24 mouse cellular contexts compared by ENCODE assay signal in genomic region chr1:80045141-80045540, GRCm38 (mm10).
DNase-seq lines count a peak whose midpoint lies in the region; ATAC-seq and TF ChIP-seq lines count a peak whose summit lies in the region.
"Had no signal": no experiment of that assay in that cellular context is flagged by ENCODE, and none has a peak within 500 bp of the region (broad histone marks: within the 10 kb centered on the region; RNA-seq: fewer than 3 reads in every experiment).

No protein-coding gene starts in this region.

- no peak overlapping the region for H3K9ac ChIP-seq in kidney, postnatal 0 days (ENCODE audit: low read depth, low read length)
- H3K9ac ChIP-seq: embryonic facial prominence, embryonic 12.5 days; forebrain, embryonic 13.5 days; forebrain, embryonic 15.5 days had no signal

- no peak overlapping the region for H3K4me2 ChIP-seq in kidney, postnatal 0 days (ENCODE audit: low read length)
- H3K4me2 ChIP-seq: embryonic facial prominence, embryonic 12.5 days; forebrain, embryonic 13.5 days; forebrain, embryonic 15.5 days had no signal

- WGBS in heart, embryonic 10.5 days: 85% methylated on average over 10 of the region's 10 CpGs
- 80% methylated on average over 10 of the region's 10 CpGs for whole genome bisulfite sequencing in kidney, postnatal 0 days

- DNase-seq in gastrocnemius, adult 18-20 months (ENCODE audit: low spot score): peak; percentile 22
- no peak for DNase-seq in gastrocnemius, postnatal 25 days
- DNase-seq in heart, adult 8-10 months (ENCODE audit: low spot score): peak; percentile 33
- no peak for DNase-seq in heart, embryonic 10.5 days (ENCODE audit: low spot score)
- peak; percentile 19 for DNase-seq in kidney, postnatal 0 days (ENCODE audit: low spot score)
- no peak for DNase-seq in kidney, adult 8-10 months
- DNase-seq: adrenal gland, adult 8-10 months; adrenal gland, postnatal 14 days; adrenal gland, postnatal 36 days; B cell, adult 2 months; cerebellum, adult 11-12 months; cerebellum, adult 2 months; cerebellum, adult 9-10 months; cerebellum, postnatal 10 days; cerebellum, postnatal 25 days had no signal

- H3K27ac ChIP-seq in heart, embryonic 10.5 days: no peak overlapping the region
- H3K27ac ChIP-seq in kidney, postnatal 0 days: no peak overlapping the region
- H3K27ac ChIP-seq: embryonic facial prominence, embryonic 10.5 days; embryonic facial prominence, embryonic 12.5 days; forebrain, embryonic 13.5 days; forebrain, embryonic 15.5 days had no signal

- TF ChIP-seq CTCF in kidney, postnatal 0 days (IDR thresholded peaks at IDR 0.05; ENCODE audit: low read depth): no peak

- H3K27me3 ChIP-seq in heart, embryonic 10.5 days (ENCODE audit: insufficient read depth, poor library complexity, severe bottlenecking): no peaks in the 10 kb centered on the region
- no peaks in the 10 kb centered on the region for H3K27me3 ChIP-seq in kidney, postnatal 0 days (ENCODE audit: insufficient read depth, low read length)
- H3K27me3 ChIP-seq: CH12.LX; embryonic facial prominence, embryonic 12.5 days; forebrain, embryonic 13.5 days; forebrain, embryonic 15.5 days had no signal

- no peak overlapping the region for H3K4me3 ChIP-seq in heart, embryonic 10.5 days
- H3K4me3 ChIP-seq in kidney, postnatal 0 days (replicated peaks; ENCODE audit: low read depth, low read length): no peak overlapping the region
- H3K4me3 ChIP-seq: embryonic facial prominence, embryonic 10.5 days; embryonic facial prominence, embryonic 12.5 days; forebrain, embryonic 13.5 days; forebrain, embryonic 15.5 days had no signal

- no peaks in the 10 kb centered on the region for H3K36me3 ChIP-seq in heart, embryonic 10.5 days
- H3K36me3 ChIP-seq in kidney, postnatal 0 days (ENCODE audit: insufficient read depth, low read length): no peaks in the 10 kb centered on the region
- H3K36me3 ChIP-seq: embryonic facial prominence, embryonic 10.5 days; embryonic facial prominence, embryonic 12.5 days; forebrain, embryonic 15.5 days; G1E had no signal

- no peaks in the 10 kb centered on the region for H3K4me1 ChIP-seq in heart, embryonic 10.5 days
- H3K4me1 ChIP-seq in kidney, postnatal 0 days (replicated peaks; ENCODE audit: insufficient read depth, low read length): no peaks in the 10 kb centered on the region
- H3K4me1 ChIP-seq: embryonic facial prominence, embryonic 10.5 days; embryonic facial prominence, embryonic 12.5 days; forebrain, embryonic 13.5 days; forebrain, embryonic 15.5 days had no signal

- ATAC-seq in kidney, postnatal 0 days (replicated peaks; ENCODE audit: low FRiP score, low read depth): no peak
- ATAC-seq: activated CD4-positive, CD25-positive, alpha-beta regulatory T cell, adult 4 months; CD4-positive, CD25-positive, alpha-beta regulatory T cell, adult 4 months; forebrain, embryonic 13.5 days; forebrain, embryonic 15.5 days; Patski had no signal

- no peaks in the 10 kb centered on the region for H3K9me3 ChIP-seq in heart, embryonic 10.5 days
- no peaks in the 10 kb centered on the region for H3K9me3 ChIP-seq in kidney, postnatal 0 days (replicated peaks; ENCODE audit: low read length)
- H3K9me3 ChIP-seq: embryonic facial prominence, embryonic 10.5 days; embryonic facial prominence, embryonic 12.5 days; forebrain, embryonic 13.5 days; forebrain, embryonic 15.5 days had no signal

Comparison
In these comparisons a context has a peak if more than half of its experiments do, and no peak if none do; other contexts are left out.
1. DNase-seq: peak in gastrocnemius, adult 18-20 months (single experiment), heart, adult 8-10 months (single experiment) and kidney, postnatal 0 days (single experiment); none in gastrocnemius, postnatal 25 days (single experiment), heart, embryonic 10.5 days (single experiment) and kidney, adult 8-10 months (0 of 2).